Mouse (Mus musculus): Measurements from ENCODE around the gene 4930402H24Rik. TPM values are rescaled to one million over a fixed set of nuclear protein-coding genes. Genes with fewer than 3 reads are reported as not detected.

The 4930402H24Rik gene
- polyA plus RNA-seq, 1 experiment from 2014 or later: 28.2 TPM

DNA sequence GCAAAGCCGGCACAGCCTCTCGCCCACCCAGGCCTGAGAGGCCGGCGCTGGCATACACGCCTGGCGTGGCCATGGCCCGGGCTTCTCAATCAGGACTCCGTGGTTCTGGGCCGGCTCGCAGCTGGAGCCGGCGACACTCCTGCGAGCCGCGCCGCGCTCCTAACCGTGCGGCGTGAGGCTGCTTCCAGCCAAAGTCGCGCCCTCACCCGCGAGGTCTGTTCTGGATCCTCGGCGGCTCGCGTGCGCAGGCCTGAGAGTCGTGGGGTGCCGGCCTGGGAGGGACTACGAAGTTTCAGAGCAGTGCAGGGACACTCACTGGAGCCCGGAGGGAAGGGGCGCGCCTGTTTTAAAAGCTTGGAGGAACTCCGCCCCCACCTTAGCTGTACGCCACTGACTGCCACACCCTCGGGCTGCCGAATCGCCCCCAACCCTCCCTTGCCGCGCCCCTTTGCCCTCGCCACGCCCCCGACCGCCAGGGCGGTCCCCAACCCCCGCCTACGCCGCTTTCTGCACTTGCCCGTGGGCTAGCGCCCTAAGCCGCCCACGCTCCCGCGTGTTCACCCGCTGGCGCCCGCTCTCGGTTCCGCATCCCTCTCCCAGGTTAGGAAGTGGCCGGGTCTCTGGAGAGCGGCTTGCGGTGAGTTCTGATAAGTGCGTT is 208.9 kb downstream of the 4930402H24Rik start, which contains the start of gene Slc4a11:
Slc4a11 (minus strand) TSS at position 367 of the 658 bp plus-strand sequence.
- Histone ChIP-seq H3K27ac (ENCODE audit: low read depth) (no peak within 1 kb of the TSS), H3K36me3 (ENCODE audit: insufficient read depth) (no peaks in the 10 kb centered on the region), H3K4me1 (ENCODE audit: insufficient read depth) (no peaks in the 10 kb centered on the region), H3K4me2 (peak within 1 kb of the TSS; percentile 100), H3K4me3 (ENCODE audit: low read depth, low read length) (peak within 1 kb of the TSS; percentile 58), H3K9me3 (ENCODE audit: low read depth, low read length) (no peaks in the 10 kb centered on the region), H3K9ac (peak within 1 kb of the TSS; percentile 50), H3K27me3 (ENCODE audit: insufficient read depth, low read length) (peaks cover 41% of the 10 kb centered on the region)
- ATAC-seq (ENCODE audit: insufficient read depth): peak; percentile 84
- no peak for TF ChIP-seq CTCF (IDR thresholded peaks at IDR 0.05; ENCODE audit: low read depth)
- peak; percentile 65 for DNase-seq
- WGBS: under 1% methylated on average over 65 of the region's 65 CpGs

GRCm38 (mm10) chr2:130696700-130697152 is 209.5 kb downstream of the 4930402H24Rik start:
- no peaks in the 10 kb centered on the region for H3K9me3 ChIP-seq (ENCODE audit: low read depth, low read length)
- peaks cover 41% of the 10 kb centered on the region for H3K27me3 ChIP-seq (ENCODE audit: insufficient read depth, low read length)
- peak overlapping the region; percentile 58 for H3K4me3 ChIP-seq (ENCODE audit: low read depth, low read length)
- no peak for TF ChIP-seq CTCF (IDR thresholded peaks at IDR 0.05; ENCODE audit: low read depth)
- H3K36me3 ChIP-seq (ENCODE audit: insufficient read depth): no peaks in the 10 kb centered on the region
- H3K9ac ChIP-seq: peak overlapping the region; percentile 50
- H3K4me2 ChIP-seq: peak overlapping the region; percentile 100
- H3K27ac ChIP-seq (ENCODE audit: low read depth): no peak overlapping the region
- WGBS: under 1% methylated on average over 31 of the region's 31 CpGs
- H3K4me1 ChIP-seq (ENCODE audit: insufficient read depth): no peaks in the 10 kb centered on the region
- DNase-seq (peak; percentile 53), ATAC-seq (ENCODE audit: insufficient read depth) (peak; percentile 33; the same call in 1 of the 2 replicates)

DNA sequence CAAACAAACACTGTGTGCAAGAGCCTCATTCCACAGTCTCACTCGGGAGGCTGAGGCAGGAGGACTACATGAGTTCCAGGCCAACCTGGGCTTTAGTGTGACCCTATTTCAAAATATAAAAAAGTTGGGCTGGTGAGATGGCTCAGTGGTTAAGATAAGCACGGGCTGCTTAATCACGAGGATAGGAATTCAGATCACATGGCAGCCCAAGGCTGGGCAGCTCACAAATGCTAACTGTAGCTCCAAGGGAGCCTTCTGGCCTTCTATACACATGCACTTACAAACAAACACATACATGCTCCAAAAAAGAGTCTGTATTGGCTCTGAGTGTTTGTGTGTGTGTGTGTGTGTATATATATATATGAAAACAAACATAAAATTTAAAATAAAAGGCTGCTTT is 212.6 kb downstream of the 4930402H24Rik start:
- ATAC-seq (ENCODE audit: insufficient read depth): no peak
- Histone ChIP-seq H3K4me2 (no peak overlapping the region), H3K36me3 (ENCODE audit: insufficient read depth) (no peaks in the 10 kb centered on the region), H3K4me3 (ENCODE audit: low read depth, low read length) (no peak overlapping the region), H3K9ac (no peak overlapping the region), H3K27me3 (ENCODE audit: insufficient read depth, low read length) (peaks cover 35% of the 10 kb centered on the region), H3K27ac (ENCODE audit: low read depth) (no peak overlapping the region), H3K9me3 (ENCODE audit: low read depth, low read length) (no peaks in the 10 kb centered on the region), H3K4me1 (ENCODE audit: insufficient read depth) (no peaks in the 10 kb centered on the region)
- TF ChIP-seq CTCF (IDR thresholded peaks at IDR 0.05; ENCODE audit: low read depth): no peak
- DNase-seq: no peak
- 39% methylated on average over 3 of the region's 3 CpGs for WGBS

DNA sequence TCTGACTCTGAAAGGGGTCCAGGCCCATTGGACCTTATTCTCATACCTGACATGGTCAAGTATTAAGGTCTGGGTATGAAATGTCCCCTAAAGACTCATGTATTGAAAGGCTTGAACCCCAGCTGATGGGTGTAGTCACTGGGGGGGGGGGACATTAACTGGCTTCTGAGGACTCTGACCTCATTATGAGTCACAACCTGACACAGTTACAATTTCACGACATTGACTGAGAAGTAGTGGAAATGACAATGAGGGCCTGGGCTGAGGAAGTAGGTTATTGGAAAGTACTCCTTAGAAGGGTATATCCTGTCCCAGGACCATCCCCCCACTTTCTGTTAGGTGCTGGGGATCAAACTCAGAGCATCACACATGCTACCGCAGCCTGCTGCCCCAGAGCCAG is 217.2 kb downstream of the 4930402H24Rik start:
- ATAC-seq (ENCODE audit: insufficient read depth): no peak

DNA sequence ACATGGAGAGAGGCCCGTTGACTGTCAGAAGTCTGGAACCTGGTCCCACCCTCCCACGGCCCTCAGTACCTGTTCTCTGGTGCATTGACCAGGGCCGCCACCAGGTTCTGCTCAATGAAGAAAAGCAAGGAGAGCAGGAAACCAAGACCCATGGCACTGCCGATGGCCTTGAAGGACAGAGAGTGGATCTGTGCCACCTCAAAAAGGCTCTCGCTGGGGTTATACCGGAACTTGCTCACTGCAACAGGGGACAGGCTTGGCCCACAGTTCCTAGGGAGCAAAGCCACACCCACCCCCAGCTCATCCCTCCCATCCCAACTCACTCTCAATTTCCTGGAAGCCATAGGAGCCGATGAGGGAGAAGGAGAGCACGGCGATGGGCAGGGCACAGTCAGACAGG is 220.8 kb downstream of the 4930402H24Rik start:
- H3K27me3 ChIP-seq (ENCODE audit: insufficient read depth, low read length): no peaks in the 10 kb centered on the region
- no peak for TF ChIP-seq CTCF (IDR thresholded peaks at IDR 0.05; ENCODE audit: low read depth)
- H3K36me3 ChIP-seq (ENCODE audit: insufficient read depth): peaks cover 43% of the 10 kb centered on the region
- H3K4me2 ChIP-seq: no peak overlapping the region
- no peaks in the 10 kb centered on the region for H3K4me1 ChIP-seq (ENCODE audit: insufficient read depth)
- H3K4me3 ChIP-seq (ENCODE audit: low read depth, low read length): no peak overlapping the region
- 90% methylated on average over 9 of the region's 9 CpGs for WGBS
- no peak overlapping the region for H3K27ac ChIP-seq (ENCODE audit: low read depth)
- ATAC-seq (ENCODE audit: insufficient read depth): no peak
- no peak overlapping the region for H3K9ac ChIP-seq
- DNase-seq: no peak
- H3K9me3 ChIP-seq (ENCODE audit: low read depth, low read length): no peaks in the 10 kb centered on the region

More for the DNA sequence above, 217.2 kb downstream of the 4930402H24Rik start:
- Histone ChIP-seq H3K36me3 (ENCODE audit: insufficient read depth) (peaks cover 11% of the 10 kb centered on the region; the same call in 1 of the 2 replicates), H3K4me1 (ENCODE audit: insufficient read depth) (no peaks in the 10 kb centered on the region), H3K27ac (ENCODE audit: low read depth) (no peak overlapping the region), H3K27me3 (ENCODE audit: insufficient read depth, low read length) (no peaks in the 10 kb centered on the region), H3K4me3 (ENCODE audit: low read depth, low read length) (no peak overlapping the region), H3K4me2 (no peak overlapping the region), H3K9ac (no peak overlapping the region), H3K9me3 (ENCODE audit: low read depth, low read length) (no peaks in the 10 kb centered on the region)
- 74% methylated on average over 2 of the region's 2 CpGs for WGBS
- DNase-seq: no peak
- no peak for TF ChIP-seq CTCF (IDR thresholded peaks at IDR 0.05; ENCODE audit: low read depth)

- no peaks in the 10 kb centered on the region for H3K4me1 ChIP-seq (ENCODE audit: insufficient read depth)
- H3K9me3 ChIP-seq (ENCODE audit: low read depth, low read length): no peaks in the 10 kb centered on the region
- H3K36me3 ChIP-seq (ENCODE audit: insufficient read depth): peaks cover 82% of the 10 kb centered on the region
- WGBS: 83% methylated on average over 3 of the region's 3 CpGs
- no peak overlapping the region for H3K4me2 ChIP-seq
- H3K4me3 ChIP-seq (ENCODE audit: low read depth, low read length): no peak overlapping the region
- H3K9ac ChIP-seq: no peak overlapping the region
- H3K27me3 ChIP-seq (ENCODE audit: insufficient read depth, low read length): no peaks in the 10 kb centered on the region
- no peak overlapping the region for H3K27ac ChIP-seq (ENCODE audit: low read depth)
- ATAC-seq (ENCODE audit: insufficient read depth) (no peak), DNase-seq (no peak)
- TF ChIP-seq CTCF (IDR thresholded peaks at IDR 0.05; ENCODE audit: low read depth): no peak
Observed at GRCm38 (mm10) chr2:130681531-130681930, 224.7 kb downstream of the 4930402H24Rik start.

DNA sequence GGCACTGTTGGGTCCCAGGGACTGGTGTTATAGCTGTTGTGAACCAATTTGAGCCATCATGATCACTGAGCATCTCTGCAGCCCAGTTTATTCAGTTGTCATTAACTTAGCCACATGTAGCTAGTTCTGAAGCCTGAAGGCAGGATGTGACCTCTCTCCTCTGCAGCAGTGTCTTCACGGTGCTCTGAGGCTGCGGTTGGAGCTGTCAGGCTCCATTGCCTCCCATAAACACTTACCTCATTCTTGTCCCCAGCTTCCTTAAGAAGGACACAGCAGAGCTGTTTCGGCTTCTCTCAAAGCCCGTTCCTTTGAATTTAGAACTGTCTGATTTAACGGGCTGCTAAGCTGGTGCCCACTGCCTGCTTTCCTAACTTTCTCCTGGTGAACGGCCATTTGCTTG is 226.3 kb downstream of the 4930402H24Rik start:
- 93% methylated on average over 6 of the region's 6 CpGs for WGBS
- no peak for DNase-seq
- H3K27me3 ChIP-seq (ENCODE audit: insufficient read depth, low read length): no peaks in the 10 kb centered on the region
- no peak overlapping the region for H3K4me2 ChIP-seq
- no peak for ATAC-seq (ENCODE audit: insufficient read depth)
- H3K27ac ChIP-seq (ENCODE audit: low read depth): no peak overlapping the region
- H3K4me1 ChIP-seq (ENCODE audit: insufficient read depth): no peaks in the 10 kb centered on the region
- H3K36me3 ChIP-seq (ENCODE audit: insufficient read depth): peaks cover 95% of the 10 kb centered on the region
- no peaks in the 10 kb centered on the region for H3K9me3 ChIP-seq (ENCODE audit: low read depth, low read length)
- H3K4me3 ChIP-seq (ENCODE audit: low read depth, low read length): no peak overlapping the region
- no peak for TF ChIP-seq CTCF (IDR thresholded peaks at IDR 0.05; ENCODE audit: low read depth)
- H3K9ac ChIP-seq: no peak overlapping the region
